Mouse (Mus musculus): ENCODE data around the gene Spaca4. TPM values are rescaled to one million over a fixed set of nuclear protein-coding genes. Genes with fewer than 3 reads are reported as not detected.

The Spaca4 gene
- polyA plus RNA-seq, 2 experiments = not detected

DNA sequence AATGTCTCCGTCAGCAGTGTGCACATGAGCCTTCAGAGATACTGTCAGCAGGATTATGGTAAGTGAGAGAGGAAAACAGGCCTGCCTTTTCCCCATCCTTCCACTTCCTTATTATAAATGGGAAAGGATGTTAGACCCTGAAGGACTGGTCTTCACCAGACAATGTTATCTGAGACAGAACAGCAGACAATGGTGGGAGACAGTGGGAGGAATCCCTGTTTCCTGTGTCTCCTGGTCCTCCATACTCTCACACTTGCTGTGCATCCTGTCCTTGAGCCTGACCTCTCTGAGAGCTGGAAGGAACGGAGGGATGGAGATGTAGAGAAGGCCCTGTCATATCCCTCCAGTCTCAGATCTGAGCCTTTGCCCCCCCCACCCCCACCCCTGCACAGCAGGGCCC, 33.2 kb downstream of the Spaca4 start:
- WGBS = 94% methylated on average over 2 of the region's 2 CpGs
- no peak overlapping the region for H3K4me2 ChIP-seq (replicated peaks; ENCODE audit: low read depth, low read length, severe bottlenecking)
- H3K36me3 ChIP-seq (ENCODE audit: control insufficient read depth, insufficient read depth, low read length) = no peaks in the 10 kb centered on the region
- H3K9me3 ChIP-seq (ENCODE audit: control insufficient read depth, low read length) = no peaks in the 10 kb centered on the region
- H3K27me3 ChIP-seq (ENCODE audit: control insufficient read depth, insufficient read depth, low read length) = no peaks in the 10 kb centered on the region
- TF ChIP-seq POLR2A (IDR thresholded peaks at IDR 0.05; ENCODE audit: borderline replicate concordance, extremely low read depth, insufficient read depth, insufficient read length) = no peak
- ATAC-seq (ENCODE audit: low FRiP score, low read depth) (no peak), DNase-seq (ENCODE audit: low spot score) (no peak)
- no peak overlapping the region for H3K9ac ChIP-seq (ENCODE audit: low read depth, low read length, severe bottlenecking)
- H3K4me3 ChIP-seq (replicated peaks; ENCODE audit: low read length) = no peak overlapping the region
- no peaks in the 10 kb centered on the region for H3K4me1 ChIP-seq (ENCODE audit: control insufficient read depth, insufficient read depth, low read length)
- H3K27ac ChIP-seq (replicated peaks; ENCODE audit: low read depth, low read length) = no peak overlapping the region

DNA sequence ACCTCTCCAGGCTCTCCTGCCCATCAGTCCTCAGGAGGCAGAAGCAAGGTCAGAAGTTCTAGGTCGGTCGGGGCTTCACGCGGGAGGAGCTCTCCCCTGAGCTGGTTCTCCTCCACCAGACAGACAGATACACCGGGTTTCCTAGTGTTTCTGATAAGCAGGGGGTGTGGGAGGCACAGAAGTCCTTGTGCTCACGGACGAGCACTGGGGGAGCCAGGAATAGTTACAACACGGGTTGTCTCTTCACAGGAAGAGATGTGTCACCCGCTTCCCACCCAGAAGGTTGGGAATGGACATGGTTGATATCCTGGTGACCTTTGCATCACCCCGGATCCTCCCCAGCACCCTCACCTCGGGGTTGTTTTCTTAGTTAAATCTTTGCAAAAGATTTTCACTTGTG, 35.8 kb downstream of the Spaca4 start:
- Histone ChIP-seq H3K36me3 (ENCODE audit: control insufficient read depth, insufficient read depth, low read length) (no peaks in the 10 kb centered on the region), H3K4me1 (ENCODE audit: control insufficient read depth, insufficient read depth, low read length) (peaks cover 4% of the 10 kb centered on the region; the same call in 1 of the 2 replicates), H3K27me3 (ENCODE audit: control insufficient read depth, insufficient read depth, low read length) (no peaks in the 10 kb centered on the region), H3K4me2 (replicated peaks; ENCODE audit: low read depth, low read length, severe bottlenecking) (no peak overlapping the region), H3K9me3 (ENCODE audit: control insufficient read depth, low read length) (no peaks in the 10 kb centered on the region), H3K27ac (replicated peaks; ENCODE audit: low read depth, low read length) (no peak overlapping the region), H3K4me3 (replicated peaks; ENCODE audit: low read length) (no peak overlapping the region), H3K9ac (ENCODE audit: low read depth, low read length, severe bottlenecking) (no peak overlapping the region)
- WGBS = 79% methylated on average over 11 of the region's 11 CpGs
- DNase-seq (ENCODE audit: low spot score) = no peak
- ATAC-seq (ENCODE audit: low FRiP score, low read depth) = no peak
- no peak for TF ChIP-seq POLR2A (IDR thresholded peaks at IDR 0.05; ENCODE audit: borderline replicate concordance, extremely low read depth, insufficient read depth, insufficient read length)

DNA sequence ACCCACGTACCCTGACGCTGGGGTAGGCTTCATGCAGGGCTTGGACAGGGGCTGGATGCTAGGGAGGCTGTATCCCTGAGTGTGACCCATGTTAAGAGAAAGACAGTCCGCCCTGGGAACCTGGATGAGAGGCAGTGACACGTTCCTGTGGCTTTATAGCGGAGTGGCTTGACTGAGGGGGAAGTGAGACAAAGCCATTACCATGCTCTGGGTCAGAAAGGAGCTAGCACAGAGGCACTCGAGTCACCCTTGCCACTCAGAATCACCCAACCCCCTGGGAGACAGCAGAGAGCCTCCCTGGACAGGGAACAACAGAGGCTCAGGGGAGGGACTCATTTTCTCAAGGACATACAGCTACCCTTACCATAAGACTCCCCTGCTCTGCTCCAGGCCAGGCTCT, 36.5 kb downstream of the Spaca4 start:
- H3K27ac ChIP-seq (replicated peaks; ENCODE audit: low read depth, low read length) = no peak overlapping the region
- ATAC-seq (ENCODE audit: low FRiP score, low read depth) (no peak), DNase-seq (ENCODE audit: low spot score) (no peak)
- TF ChIP-seq POLR2A (IDR thresholded peaks at IDR 0.05; ENCODE audit: borderline replicate concordance, extremely low read depth, insufficient read depth, insufficient read length) = no peak
- H3K4me1 ChIP-seq (ENCODE audit: control insufficient read depth, insufficient read depth, low read length) = peaks cover 4% of the 10 kb centered on the region; the same call in 1 of the 2 replicates
- no peaks in the 10 kb centered on the region for H3K36me3 ChIP-seq (ENCODE audit: control insufficient read depth, insufficient read depth, low read length)
- H3K4me3 ChIP-seq (replicated peaks; ENCODE audit: low read length) = no peak overlapping the region
- no peak overlapping the region for H3K9ac ChIP-seq (ENCODE audit: low read depth, low read length, severe bottlenecking)
- H3K4me2 ChIP-seq (replicated peaks; ENCODE audit: low read depth, low read length, severe bottlenecking) = no peak overlapping the region
- no peaks in the 10 kb centered on the region for H3K27me3 ChIP-seq (ENCODE audit: control insufficient read depth, insufficient read depth, low read length)
- WGBS = 61% methylated on average over 6 of the region's 6 CpGs
- H3K9me3 ChIP-seq (ENCODE audit: control insufficient read depth, low read length) = no peaks in the 10 kb centered on the region

DNA sequence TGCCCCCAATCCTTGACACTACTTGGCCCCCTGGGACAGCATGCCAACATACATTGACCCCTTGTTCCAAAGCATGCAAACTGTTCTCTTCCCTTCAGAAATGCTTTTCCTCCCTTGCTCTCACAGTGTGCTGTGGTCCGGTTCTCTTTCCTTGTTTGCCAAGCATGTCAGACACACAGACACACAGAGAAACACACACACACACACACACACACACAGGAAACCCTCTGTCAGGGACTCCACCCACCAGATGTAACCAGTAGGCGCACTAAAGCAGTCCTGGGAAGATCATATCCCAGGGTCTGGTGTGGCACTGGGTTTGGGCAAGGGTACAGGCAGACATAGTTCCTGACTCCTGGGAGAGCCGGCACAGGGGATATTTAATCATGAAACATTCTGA, 38.8 kb downstream of the Spaca4 start:
- Histone ChIP-seq H3K9me3 (ENCODE audit: control insufficient read depth, low read length) (no peaks in the 10 kb centered on the region), H3K27me3 (ENCODE audit: control insufficient read depth, insufficient read depth, low read length) (no peaks in the 10 kb centered on the region), H3K4me2 (replicated peaks; ENCODE audit: low read depth, low read length, severe bottlenecking) (no peak overlapping the region), H3K4me3 (replicated peaks; ENCODE audit: low read length) (no peak overlapping the region), H3K9ac (ENCODE audit: low read depth, low read length, severe bottlenecking) (no peak overlapping the region), H3K4me1 (ENCODE audit: control insufficient read depth, insufficient read depth, low read length) (peaks cover 4% of the 10 kb centered on the region; the same call in 1 of the 2 replicates), H3K36me3 (ENCODE audit: control insufficient read depth, insufficient read depth, low read length) (no peaks in the 10 kb centered on the region), H3K27ac (replicated peaks; ENCODE audit: low read depth, low read length) (no peak overlapping the region)
- DNase-seq (ENCODE audit: low spot score) (no peak), ATAC-seq (ENCODE audit: low FRiP score, low read depth) (no peak)
- 79% methylated on average over 3 of the region's 3 CpGs for WGBS
- no peak for TF ChIP-seq POLR2A (IDR thresholded peaks at IDR 0.05; ENCODE audit: borderline replicate concordance, extremely low read depth, insufficient read depth, insufficient read length)

DNA sequence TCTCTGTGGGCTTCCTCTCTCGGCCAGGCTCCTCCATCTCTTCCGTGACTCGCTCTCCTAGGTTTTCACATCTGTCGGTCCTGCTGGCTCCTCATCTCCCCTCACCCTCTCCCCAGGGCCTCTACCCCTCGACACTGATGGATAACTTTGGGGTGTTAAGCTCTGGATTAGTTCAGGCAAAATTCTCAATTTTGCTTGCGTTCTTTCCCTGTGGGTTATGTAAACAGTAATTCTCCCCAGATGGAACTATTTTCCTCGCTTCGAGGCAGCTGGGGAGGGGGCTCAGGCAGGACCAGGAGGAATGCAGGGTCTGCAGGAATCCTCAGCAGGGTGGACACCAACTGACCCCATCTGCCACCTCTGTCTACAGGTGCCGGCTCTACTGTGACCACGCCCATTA, 39.8 kb downstream of the Spaca4 start:
- H3K9me3 ChIP-seq (ENCODE audit: control insufficient read depth, low read length) = no peaks in the 10 kb centered on the region
- H3K4me3 ChIP-seq (replicated peaks; ENCODE audit: low read length) = no peak overlapping the region
- no peak for TF ChIP-seq POLR2A (IDR thresholded peaks at IDR 0.05; ENCODE audit: borderline replicate concordance, extremely low read depth, insufficient read depth, insufficient read length)
- DNase-seq (ENCODE audit: low spot score) (no peak), ATAC-seq (ENCODE audit: low FRiP score, low read depth) (no peak)
- no peak overlapping the region for H3K9ac ChIP-seq (ENCODE audit: low read depth, low read length, severe bottlenecking)
- H3K4me1 ChIP-seq (ENCODE audit: control insufficient read depth, insufficient read depth, low read length) = peaks cover 4% of the 10 kb centered on the region; the same call in 1 of the 2 replicates
- no peaks in the 10 kb centered on the region for H3K27me3 ChIP-seq (ENCODE audit: control insufficient read depth, insufficient read depth, low read length)
- no peak overlapping the region for H3K27ac ChIP-seq (replicated peaks; ENCODE audit: low read depth, low read length)
- no peaks in the 10 kb centered on the region for H3K36me3 ChIP-seq (ENCODE audit: control insufficient read depth, insufficient read depth, low read length)
- H3K4me2 ChIP-seq (replicated peaks; ENCODE audit: low read depth, low read length, severe bottlenecking) = no peak overlapping the region
- WGBS = 35% methylated on average over 10 of the region's 10 CpGs
